Mouse (Mus musculus): ENCODE data around the gene Dhrs1.

DNA sequence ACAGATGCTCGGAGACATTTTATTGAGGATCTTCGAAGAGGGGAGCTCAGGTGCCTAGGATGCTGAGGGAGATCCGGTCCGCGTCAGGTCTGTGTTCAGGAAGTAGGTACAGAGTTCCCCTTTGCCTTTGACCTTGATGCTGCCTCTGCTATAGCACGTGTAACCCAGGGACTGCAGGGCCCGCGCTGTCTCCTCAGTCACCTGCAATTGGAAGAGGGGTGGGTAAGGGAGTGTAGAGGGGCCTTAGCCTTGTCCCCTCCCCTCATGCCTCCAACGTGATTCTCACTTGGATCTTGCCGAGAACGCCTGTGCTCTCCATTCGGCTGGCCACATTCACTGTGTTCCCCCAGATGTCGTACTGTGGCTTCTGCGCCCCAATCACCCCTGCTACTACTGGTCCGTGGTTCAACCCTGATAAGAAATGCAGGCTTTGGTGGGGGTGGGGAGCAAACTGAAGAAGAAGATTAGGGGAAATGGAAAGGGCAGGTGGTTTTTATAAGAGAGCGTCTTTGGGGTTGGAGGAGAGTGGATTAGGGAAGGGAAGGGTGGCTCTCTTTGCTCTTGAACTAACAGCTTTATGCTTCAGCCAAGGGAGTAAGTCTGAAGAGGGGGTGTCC is 23.7 kb upstream of the Dhrs1 start:
- TF ChIP-seq CTCF (IDR thresholded peaks at IDR 0.05; ENCODE audit: control insufficient read depth, insufficient read depth, insufficient replicate concordance, low read depth, low read length) = no peak
- no peak for TF ChIP-seq POLR2A (IDR thresholded peaks at IDR 0.05; ENCODE audit: control insufficient read depth, low read depth, low read length)
